Mouse (Mus musculus) adrenal gland, postnatal 4 days (tissue): ENCODE measurements around the gene L3mbtl3. TPM values are rescaled to one million over a fixed set of nuclear protein-coding genes. Genes with fewer than 3 reads are reported as not detected.

Experiments used
- DNase-seq, 2 experiments: peaks; one replicate each; pipeline ENCODE4 v3.0.0; 2021 to 2022; ENCODE audit warnings: low spot score in 2 of 2, mixed read lengths in 2 of 2
- total RNA-seq, 2 experiments: library from RNA; stranded (reverse); gene quantifications; 2 replicates each; pipeline ENCODE4 v1.2.3; 2021

The L3mbtl3 gene
- total RNA-seq, 2 experiments from 2014 or later, result 21.8 to 22.0 TPM

DNA sequence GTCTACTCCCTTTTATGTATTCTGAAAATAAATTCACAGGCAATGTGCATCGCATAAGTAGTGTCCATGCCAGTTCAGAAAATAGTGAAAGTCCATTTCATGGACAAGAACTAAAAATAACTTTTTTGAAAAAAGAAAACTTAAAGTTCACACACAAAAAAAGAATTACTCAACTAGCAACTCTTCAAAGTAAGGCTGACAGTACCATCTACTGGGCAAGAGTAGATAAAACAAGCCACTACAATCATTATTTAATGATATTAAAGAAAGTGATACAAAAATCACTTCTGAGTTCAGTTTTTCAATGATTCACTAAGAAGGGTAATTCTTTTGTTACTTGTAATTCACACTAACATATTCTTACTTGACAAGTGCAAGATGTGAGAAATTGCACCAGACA lies 29.9 kb downstream of the L3mbtl3 start:
- no peak for DNase-seq

DNA sequence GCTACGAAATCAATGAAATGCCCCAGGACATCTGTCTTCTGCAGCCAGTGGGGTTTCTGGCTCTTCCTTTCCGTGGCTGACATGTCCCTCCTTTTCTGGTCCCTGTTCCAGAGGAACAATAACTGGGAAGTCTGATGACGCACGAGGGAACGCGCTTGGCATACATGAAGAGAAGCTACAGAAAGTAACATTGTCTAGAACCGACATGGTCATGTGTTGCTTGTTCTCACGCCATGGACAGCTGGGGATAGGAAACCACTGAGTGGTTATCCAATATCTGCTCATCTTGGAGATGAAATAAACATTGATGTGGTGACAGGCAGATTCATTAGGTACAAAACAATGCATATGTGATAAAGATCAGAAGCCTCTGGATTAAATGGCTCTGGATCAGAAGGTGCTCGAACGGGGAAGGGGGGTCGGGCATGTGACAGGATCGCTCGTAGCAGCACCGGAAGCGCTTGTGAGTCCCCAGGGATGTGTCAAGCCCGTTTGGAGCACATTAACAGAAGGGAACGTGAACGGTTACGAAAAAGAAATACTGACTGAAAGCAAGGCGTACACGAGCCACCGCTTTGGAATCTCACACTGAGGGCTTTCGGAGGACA lies 37.8 kb downstream of the L3mbtl3 start:
- DNase-seq, result no peak

DNA sequence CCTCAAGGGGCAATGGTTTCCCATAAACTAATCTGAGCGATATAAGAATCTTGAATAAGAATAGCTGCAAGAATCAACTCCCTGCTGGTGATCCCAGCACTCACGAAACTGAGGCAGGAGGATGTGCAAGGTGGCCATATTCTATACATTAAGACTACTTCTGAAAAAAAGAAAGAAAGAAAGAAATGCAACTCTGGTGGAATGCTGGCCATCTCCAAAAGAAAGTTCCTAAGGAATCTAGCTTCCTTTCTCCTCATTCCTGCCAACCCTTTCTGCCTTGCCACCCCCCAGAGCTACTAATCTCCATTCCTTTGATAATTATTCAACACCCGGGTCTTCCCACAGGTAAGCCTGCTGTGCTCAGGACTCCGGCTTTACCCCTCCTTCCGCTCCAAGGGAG lies 41.8 kb downstream of the L3mbtl3 start:
- DNase-seq, result no peak

DNA sequence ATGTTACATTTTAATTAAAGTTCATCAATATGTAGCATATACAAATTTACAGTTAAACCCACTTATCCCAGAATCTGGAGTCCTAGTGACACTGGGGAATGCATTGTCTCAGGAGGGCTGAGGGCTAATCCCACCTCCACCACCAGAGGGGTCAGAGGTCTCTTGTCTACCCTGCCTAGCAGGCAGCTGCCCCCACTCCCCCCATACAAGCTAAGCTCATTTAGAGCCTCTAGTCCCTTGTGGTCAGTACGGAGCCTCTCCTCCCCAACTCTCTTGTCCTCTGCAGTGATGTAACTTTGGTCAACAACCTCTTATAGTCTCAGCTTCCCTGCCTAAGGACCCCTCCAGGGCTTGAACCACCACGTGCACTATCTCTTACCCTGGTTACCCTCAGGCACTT lies 43.0 kb downstream of the L3mbtl3 start:
- no peak for DNase-seq

DNA sequence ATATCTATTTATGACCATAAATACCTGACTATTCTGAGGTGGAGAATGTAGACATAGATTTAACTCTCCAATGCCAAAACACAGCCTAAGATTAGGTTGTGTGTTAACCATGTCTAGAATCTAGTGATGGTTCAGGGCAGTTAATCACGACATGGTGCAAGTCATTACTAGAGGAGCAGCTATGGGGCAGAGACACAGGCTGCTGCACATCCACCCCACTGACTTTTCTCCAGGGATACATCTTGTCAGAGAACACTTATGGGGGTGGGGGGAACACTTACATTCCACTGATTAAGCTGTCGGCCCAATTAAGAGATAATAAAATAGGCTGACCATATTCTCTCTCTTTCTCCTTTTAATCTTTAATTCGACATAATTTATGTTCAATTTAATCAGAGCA lies 46.9 kb downstream of the L3mbtl3 start:
- no peak for DNase-seq

DNA sequence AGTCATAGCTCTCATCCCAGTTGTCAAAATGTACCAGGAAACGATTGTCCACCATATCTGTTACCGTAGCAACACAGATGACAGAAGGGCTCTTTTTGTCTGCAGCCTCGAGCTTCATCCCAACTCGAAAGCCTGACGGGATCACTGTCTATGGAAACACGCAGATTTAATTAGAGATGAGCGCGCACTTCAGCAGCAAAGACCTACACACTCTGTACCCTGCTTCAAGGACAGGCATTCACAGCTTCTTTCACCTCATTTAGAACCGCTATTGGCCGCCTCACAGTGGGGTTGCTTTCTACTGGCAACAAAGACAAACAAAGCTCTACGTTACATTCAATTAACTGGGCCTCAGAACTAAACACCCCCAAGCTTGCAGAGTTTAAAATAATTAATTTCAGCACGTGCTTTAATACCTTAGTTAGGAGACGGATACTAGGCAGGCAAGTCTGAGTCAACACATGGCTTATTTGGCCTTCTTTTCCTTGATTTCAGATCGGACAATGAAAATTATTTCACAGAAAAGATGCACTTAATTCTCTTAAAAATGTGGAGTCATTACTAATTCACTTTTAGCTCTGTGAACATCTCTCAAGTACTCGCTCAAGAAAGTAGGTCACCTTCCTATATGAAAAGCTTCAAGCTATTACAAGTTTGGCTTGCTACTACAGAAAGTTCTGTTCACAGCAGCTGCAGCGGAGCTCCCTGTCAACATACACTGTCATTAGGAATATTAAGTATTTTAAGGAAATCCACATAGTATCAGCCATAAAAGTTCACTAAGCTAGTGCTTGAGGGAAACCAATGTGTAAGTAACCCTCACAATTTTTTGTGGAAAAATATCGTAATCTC lies 47.9 kb downstream of the L3mbtl3 start:
- no peak for DNase-seq

DNA sequence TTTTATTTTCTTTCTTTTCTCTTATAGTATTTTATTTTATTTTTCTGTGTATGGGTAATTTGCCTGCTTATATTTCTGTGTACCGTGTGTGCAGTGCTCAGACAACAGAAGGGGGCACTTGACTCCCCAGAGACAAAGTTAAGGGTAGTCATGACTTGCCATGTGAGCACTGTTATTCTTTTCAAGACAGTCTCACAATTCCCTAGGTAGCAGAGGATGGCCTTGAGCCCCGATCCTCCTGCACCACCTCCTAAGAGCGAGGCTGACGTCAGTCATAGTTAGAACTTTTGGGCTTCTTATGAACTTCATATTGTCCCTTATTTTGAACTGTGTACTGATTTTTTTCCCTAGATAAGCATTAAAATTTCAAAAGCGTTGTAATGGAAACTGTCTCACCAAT lies 48.5 kb downstream of the L3mbtl3 start:
- no peak for DNase-seq

DNA sequence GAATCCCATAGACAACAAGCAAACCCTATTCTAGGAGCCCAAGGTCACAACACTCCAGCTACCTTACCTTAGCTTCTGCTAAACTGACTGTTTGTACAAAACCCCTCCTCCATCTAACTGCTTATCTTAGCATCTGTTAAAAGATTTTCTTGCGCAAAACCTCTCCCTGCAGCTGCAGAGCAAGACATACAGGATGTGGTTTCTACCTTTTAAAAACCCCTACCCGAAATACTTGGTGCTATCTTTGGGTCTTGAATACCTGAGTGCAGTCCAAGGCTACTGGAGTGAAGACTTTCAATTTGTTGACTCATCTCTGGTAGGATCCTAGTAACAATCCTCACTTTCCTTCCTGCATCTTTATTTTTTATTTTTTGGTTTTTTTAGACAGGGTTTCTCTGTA lies 50.5 kb downstream of the L3mbtl3 start:
- DNase-seq, result no peak

DNA sequence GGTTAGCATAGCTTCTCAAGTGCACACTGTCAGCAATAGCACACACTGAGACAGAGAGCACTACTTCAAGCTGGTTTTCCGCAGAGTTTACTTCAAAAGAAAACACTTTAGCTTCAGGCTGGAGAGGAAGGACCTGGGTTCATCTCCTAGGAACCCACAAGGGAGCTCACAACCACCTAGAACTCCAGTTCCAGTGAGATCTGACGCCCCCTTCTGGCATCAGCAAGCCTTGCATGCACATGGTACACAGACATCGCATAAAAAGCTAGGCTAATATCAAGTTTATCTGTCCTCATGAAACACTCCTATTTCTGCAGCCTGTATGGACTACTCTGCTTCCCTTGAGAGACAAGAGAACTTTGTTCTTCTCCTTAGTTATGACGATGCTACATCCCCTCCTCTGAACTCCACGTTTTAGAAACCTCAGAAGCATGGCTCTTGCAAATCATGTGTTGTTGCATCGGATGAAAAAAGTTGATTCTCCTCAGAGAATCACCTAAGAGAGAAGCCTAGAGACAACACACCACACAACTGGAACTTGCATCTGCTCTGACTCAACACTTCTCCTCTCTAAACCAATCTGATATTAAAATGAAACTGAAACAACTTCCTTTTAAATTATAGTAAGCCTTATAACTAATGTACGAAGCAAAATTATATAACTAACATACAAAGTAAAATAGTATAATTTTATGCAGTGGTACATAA lies 53.3 kb downstream of the L3mbtl3 start:
- no peak for DNase-seq

DNA sequence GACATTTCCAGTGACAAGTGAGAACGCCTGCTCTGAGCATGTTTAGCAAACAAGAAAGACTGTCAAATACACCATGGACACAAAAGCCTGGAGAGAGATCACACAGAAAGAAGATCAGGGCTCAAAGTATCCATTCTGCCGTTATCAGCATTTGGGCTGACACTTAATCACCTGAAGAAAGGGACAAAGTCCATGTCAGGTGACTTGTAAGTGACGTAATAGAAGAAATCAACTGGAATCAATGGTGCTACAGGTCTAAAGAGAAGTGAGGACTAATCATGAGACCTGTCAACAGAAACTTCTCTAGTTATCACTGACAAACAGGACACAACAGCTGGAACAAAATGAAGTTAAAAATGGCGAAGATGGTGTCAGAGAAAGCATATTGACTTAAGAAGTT lies 55.1 kb downstream of the L3mbtl3 start:
- no peak for DNase-seq

DNA sequence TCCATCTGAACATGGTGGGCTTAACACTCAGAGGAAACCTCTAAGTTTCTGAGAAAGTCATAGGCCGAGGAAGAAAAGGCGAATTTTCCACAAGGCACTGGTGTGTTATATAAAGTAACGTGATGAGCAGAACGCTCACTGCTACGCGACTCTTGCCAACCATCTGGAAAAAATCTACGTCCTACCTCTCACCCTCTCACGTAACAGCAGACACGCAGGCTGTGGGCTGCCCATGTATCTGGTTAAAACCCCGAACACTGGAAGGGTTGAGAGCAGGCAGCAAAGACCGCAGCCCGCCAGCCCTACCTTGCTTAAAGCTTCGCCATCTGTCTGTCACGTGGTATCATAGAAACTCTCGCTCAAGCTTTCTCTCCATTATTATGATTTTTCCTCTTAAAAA lies 61.4 kb downstream of the L3mbtl3 start:
- no peak for DNase-seq

DNA sequence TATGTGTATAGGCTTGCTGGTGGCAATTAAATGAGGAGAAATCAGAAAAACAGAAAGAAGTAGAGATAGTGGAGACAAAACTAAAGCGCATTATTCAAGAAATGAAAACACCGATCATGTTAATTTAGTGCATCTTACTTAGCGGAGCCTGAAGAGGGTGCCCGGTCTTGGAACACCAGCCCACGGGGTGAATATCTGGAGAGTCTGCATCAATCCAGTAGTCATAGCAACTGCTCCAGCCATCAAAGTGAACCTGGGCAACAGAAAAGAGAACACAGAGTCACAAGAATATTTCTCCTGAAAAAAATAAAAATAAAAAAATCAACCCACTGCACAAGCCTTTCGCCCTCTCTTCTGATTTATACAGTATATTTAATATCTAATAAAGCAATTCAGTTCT lies 72.3 kb downstream of the L3mbtl3 start:
- DNase-seq, result no peak

DNA sequence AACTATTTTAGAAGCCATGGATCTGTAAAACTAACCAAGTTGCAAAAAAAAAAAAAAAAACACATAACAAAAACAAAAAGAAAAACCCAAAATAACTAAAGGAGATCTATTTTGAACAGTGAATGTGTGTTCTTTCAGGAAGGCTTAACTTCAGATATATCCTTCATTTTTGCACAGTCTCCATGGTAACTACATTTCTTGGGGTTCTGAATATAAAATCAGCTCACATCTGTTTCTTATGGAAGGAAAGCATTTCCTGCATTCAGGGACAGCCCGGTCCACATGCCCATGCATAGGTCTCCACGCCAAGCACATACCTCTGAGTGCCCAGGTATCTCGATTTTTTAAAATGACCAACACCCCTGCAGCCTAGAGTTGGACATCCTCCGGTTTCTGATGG lies 73.4 kb downstream of the L3mbtl3 start:
- DNase-seq, result no peak

DNA sequence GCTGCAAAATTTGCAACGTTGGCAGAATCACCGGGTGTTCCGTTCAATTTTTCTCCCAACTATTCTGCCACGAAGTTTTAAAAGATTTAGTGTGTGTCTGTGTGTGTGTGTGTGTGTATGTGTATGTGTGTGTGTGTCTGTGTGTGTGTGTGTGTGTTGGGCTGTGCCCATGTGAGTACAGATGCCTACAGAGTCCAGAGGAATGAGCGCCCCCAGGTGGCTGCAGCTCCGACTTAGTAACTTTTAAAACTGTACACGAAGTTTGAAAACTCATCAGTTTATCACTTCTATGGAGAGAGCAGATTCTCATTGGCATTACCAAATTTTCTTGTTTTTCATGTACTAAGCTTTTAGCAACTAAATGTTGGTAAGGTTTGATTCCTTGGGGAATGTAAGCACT lies 78.1 kb downstream of the L3mbtl3 start:
- DNase-seq, result no peak

DNA sequence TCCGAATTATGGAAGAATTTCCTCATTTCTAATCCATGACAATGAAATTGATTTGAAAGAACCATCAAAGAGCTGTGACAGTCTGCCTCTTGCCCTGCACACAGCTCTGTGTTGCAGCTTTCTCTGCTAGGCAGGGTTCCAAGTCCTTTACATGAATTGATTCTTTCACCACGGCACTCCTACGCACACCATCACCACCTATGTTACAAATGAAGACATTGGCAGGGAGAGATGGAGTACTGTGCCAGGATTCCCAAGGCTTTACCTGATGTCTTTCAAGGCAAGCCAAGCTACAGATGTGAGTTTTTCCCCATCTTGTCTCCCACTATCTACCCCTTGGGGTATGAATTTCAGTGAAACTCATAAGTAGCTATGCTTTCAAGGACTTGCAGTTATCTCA lies 78.6 kb downstream of the L3mbtl3 start:
- no peak for DNase-seq

DNA sequence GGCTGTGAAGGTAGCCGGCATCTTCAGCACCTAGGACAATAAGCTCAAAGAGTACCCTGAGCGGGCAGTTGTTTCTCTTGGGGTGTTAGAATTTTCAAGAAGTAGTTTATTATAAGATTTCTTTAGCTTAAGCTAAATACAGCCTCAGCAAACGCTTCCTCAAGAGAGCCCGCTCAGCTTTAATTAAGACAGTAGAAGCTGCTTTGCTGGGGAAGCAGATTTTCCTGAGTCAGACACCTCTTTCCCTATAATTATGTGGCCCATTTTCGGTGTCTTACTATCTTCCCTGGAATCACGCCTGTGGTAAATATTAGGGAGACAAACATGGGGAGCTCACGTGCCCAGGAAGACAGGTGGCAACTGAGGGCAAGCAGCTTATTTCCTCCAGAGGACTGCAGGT lies 88.6 kb downstream of the L3mbtl3 start:
- no peak for DNase-seq

DNA sequence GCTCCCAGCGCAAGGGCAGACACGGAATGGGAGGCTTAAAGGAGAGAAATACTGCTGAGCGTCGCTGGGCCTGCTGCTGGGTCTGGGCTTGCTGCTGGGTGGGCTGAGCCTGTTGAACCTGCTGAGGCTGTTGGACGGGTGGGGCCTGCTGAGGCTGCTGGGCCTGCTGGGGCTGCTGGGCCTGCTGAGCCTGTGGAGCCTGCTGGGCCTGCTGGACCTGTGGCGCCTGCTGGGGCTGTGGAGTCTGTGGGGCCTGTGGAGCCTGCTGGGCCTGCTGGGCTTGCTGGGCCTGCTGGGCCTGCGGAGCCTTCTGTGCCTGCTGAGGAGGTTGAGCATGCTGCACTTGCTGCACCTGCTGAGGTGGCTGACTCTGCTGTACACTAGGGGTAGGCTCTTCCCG lies 95.8 kb downstream of the L3mbtl3 start:
- DNase-seq, result no peak

DNA sequence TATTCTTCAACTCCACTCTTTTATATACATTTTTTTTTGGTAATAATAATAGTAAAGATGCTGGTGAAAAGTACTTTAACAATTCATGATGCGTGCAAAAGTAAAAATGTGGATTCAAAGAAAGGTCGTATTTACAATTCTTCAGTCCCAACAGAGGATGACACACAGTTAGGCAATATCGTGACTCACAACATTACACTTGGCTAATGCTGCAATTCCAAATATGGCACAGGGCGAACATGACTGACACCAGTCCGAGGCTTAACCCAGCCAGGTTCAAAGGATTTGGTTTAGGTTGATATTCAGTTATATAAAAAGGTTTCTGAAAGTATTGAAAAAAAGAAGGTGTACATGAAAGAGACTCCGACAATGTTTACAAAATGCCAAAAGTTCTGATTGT lies 100.4 kb downstream of the L3mbtl3 start:
- DNase-seq, result no peak

DNA sequence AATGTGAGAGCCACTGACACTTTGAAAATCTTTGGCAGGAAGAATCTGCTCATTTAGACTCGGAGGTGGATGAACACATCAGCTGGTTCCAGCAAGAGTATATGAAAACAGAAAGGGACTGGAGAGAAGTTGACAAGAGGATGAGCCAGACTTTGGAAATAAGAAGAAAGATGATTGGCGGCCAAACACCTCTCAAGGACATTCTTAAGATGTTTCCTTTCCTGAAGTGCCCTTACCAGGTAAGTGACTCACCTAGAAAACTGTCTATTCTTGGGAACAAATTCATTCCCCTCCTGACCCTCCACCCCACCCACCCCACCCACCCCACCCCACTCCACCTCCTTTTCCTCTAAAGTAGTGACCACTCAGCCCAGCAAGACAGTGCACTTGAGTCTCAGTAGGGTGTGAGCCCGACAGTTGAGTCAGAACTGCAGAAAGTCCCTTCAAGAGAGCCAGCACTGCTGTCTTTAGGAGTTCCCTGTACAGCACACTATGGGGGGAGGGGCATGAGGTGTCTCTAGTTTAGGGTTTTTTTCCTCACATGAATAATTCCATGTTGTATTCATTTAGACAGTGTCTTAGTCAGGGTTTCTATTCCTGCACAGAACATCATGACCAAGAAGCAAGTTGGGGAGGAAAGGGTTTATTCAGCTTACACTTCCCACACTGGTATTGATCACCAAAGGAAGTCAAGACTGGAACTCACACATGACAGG lies 111.9 kb downstream of the L3mbtl3 start:
- DNase-seq, result no peak

DNA sequence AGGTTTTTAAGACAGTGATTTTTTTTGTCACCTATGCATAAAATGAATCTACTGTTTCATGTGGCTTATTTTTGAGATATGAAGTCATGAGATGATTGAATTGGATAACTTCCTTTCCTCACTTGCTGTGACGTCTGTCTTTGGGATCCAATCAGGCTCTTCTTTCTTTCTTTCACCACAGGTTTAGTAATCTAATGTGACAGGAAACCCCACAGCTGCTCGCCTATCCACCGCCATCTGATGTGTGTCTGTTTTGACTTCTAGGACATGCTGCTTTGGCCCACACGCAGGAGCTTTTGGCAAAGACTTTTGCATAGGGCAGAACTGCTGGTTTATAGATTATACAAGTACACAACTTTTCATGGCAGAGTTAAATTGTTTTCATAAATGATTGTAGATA lies 115.9 kb downstream of the L3mbtl3 start:
- no peak for DNase-seq

DNA sequence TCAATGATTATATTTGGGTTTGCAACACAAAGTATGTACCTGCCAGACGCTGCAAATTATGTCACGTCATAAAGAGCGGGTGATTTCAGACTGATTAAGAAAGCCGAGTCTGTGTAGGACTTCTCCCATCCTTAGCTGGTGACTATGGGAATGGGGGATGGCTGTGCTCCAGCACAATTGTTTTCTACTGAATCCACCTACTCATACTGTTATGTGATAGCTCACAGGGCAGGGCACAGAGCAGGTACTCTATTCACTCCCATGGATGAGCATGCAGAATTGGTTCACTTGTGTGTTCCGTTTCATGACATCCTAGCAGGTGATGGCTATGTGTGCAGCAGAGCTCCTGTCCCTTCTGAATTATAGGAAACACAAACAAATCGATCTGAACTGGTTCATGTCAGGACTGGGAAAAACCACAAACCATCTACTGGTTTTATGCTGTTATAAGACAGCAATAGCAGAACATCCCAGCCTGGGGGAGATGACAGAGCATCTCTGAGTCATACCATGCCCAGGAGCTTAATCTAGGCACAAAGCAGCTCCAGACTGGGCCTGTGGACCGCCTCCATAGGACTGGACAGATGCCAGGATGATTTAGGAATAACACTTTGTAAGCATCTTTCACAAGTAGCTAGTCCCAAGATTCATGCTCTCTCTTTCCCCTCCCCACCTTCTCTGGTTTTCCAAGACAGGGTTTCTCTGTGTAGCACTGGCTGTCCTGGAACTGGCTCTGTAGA lies 126.2 kb downstream of the L3mbtl3 start:
- DNase-seq, result no peak
